Mouse (Mus musculus): ENCODE results near the gene Gm8871. TPM values are rescaled to one million over a fixed set of nuclear protein-coding genes. Genes with fewer than 3 reads are reported as not detected.
"Not testable (repeated sequence)": the region's sequence is repeated elsewhere in the genome, so short reads cannot be mapped to it uniquely, and the experiment has no call there.

Gm8871 gene
- polyA plus RNA-seq (2015; fragmentation: Nextera tagmentation; extraction: Ambion mirVana), result not detected in 2 replicates

- not testable (repeated sequence) for H3K4me3 ChIP-seq; H3K4me2 ChIP-seq; H3K9me3 ChIP-seq; H3K27me3 ChIP-seq (replicated peaks); H3K4me1 ChIP-seq; H3K27ac ChIP-seq; H3K36me3 ChIP-seq (replicated peaks); ATAC-seq (replicated peaks); H3K9ac ChIP-seq
- WGBS, result 70% methylated on average over 3 of the region's 3 CpGs
Measured at GRCm38 (mm10) chr5:10947505-10947904, at the start of gene Gm8871, which contains the start of gene Gm8857. TSS of gene Gm8871 (plus strand) at chr5:10947805. TSS of gene Gm8857 (plus strand) at chr5:10947807.

- ATAC-seq (replicated peaks); H3K4me1 ChIP-seq: not testable (repeated sequence)
- WGBS, result 85% methylated on average over 2 of the region's 2 CpGs
Measured at GRCm38 (mm10) chr5:10953512-10953911, 5.9 kb downstream of the Gm8871 start.

GRCm38 (mm10) chr5:10958057-10958456, 10.5 kb downstream of the Gm8871 start:
- H3K4me3 ChIP-seq; H3K9me3 ChIP-seq; H3K27ac ChIP-seq; H3K27me3 ChIP-seq (replicated peaks); H3K36me3 ChIP-seq (replicated peaks); H3K4me1 ChIP-seq; ATAC-seq (replicated peaks); H3K9ac ChIP-seq; H3K4me2 ChIP-seq: not testable (repeated sequence)
- WGBS, result 82% methylated on average over 6 of the region's 8 CpGs

More at GRCm38 (mm10) chr5:10953512-10953911, 5.9 kb downstream of the Gm8871 start:
- H3K9me3 ChIP-seq; H3K4me2 ChIP-seq; H3K4me3 ChIP-seq; H3K36me3 ChIP-seq (replicated peaks); H3K9ac ChIP-seq; H3K27ac ChIP-seq; H3K27me3 ChIP-seq (replicated peaks): not testable (repeated sequence)

Other genes starting within 250 kb of the Gm8871 start
- gene Gm8857, start within 50 bp of the Gm8871 start, polyA plus RNA-seq (2015; fragmentation: Nextera tagmentation; extraction: Ambion mirVana), result not detected in 2 replicates
- gene Gm8879, start 179.8 kb downstream of the Gm8871 start, polyA plus RNA-seq (2015; fragmentation: Nextera tagmentation; extraction: Ambion mirVana), result not detected in 2 replicates
- gene Gm5861, start 235.3 kb downstream of the Gm8871 start, polyA plus RNA-seq (2015; fragmentation: Nextera tagmentation; extraction: Ambion mirVana), result not detected in 2 replicates